Mouse (Mus musculus) forebrain, embryonic 16.5 days (tissue): Measurements from ENCODE around the gene Dnah2. TPM values are rescaled to one million over a fixed set of nuclear protein-coding genes. Genes with fewer than 3 reads are reported as not detected.

Experiments used
- ATAC-seq: fragments of 200-750 bp; cut with Nextera tagmentation; 2 replicates; pipeline ENCODE4 v1.8.0; 2017; ENCODE audit warnings: mild to moderate bottlenecking, moderate library complexity
- H3K27ac ChIP-seq: fragments of 300-500 bp; sonication (generic); 2 replicates; pipeline ENCODE4 v1.5.1; 2014; ENCODE audit warnings: low read length, control low read depth
- H3K27me3 ChIP-seq: fragments of 300-500 bp; sonication (generic); replicated peaks from 2 replicates; pipeline ENCODE4 v1.6.1; 2014; ENCODE audit warnings: low read length; ENCODE audit not compliant: control insufficient read depth, insufficient read depth
- H3K36me3 ChIP-seq: fragments of 300-500 bp; sonication (generic); 2 replicates; pipeline ENCODE4 v1.6.1; 2014; ENCODE audit not compliant: control insufficient read depth, insufficient read depth
- H3K4me1 ChIP-seq: fragments of 300-500 bp; sonication (generic); replicated peaks from 2 replicates; pipeline ENCODE4 v1.6.1; 2014; ENCODE audit warnings: low read length; ENCODE audit not compliant: control insufficient read depth, insufficient read depth
- H3K4me2 ChIP-seq: fragments of 300-500 bp; sonication (generic); 2 replicates; pipeline ENCODE4 v1.6.1; 2014; ENCODE audit warnings: mild to moderate bottlenecking, low read length, control low read depth
- H3K4me3 ChIP-seq: fragments of 300-500 bp; sonication (generic); replicated peaks from 2 replicates; pipeline ENCODE4 v1.5.1; 2014; ENCODE audit warnings: mild to moderate bottlenecking, low read length, control low read depth
- H3K9ac ChIP-seq: fragments of 300-500 bp; sonication (generic); replicated peaks from 2 replicates; pipeline ENCODE4 v1.6.1; 2014; ENCODE audit warnings: low read depth, low read length, control low read depth
- H3K9me3 ChIP-seq: fragments of 300-500 bp; sonication (generic); 2 replicates; pipeline ENCODE4 v1.6.1; 2016; ENCODE audit warnings: low read length; ENCODE audit not compliant: control insufficient read depth
- WGBS: fragments of 180-500 bp; shearing (Covaris S2); extraction: QIAGEN DNeasy Blood & Tissue Kit; methylation state at CpG from one replicate; pipeline ENCODE4 v1.1.7; 2014; 5-methylcytosine and 5-hydroxymethylcytosine counted together
- polyA plus RNA-seq: library from polyadenylated mRNA; unstranded; fragments of >200 nt; fragmentation: Nextera tagmentation; extraction: Ambion mirVana; gene quantifications from 2 replicates; pipeline ENCODE4 v1.2.1, GENCODE M21; 2015

Dnah2 gene
- polyA plus RNA-seq, 1 experiment from 2014 or later: 3.7 TPM

- H3K36me3 ChIP-seq: peaks cover 6% of the 10 kb centered on the region; the same call in 1 of the 2 replicates
- no peaks in the 10 kb centered on the region for H3K27me3 ChIP-seq
- H3K4me1 ChIP-seq: peaks cover 9% of the 10 kb centered on the region
- H3K4me3 ChIP-seq: no peak overlapping the region
- H3K4me2 ChIP-seq: no peak overlapping the region
- no peak for ATAC-seq
- no peak overlapping the region for H3K9ac ChIP-seq
- no peaks in the 10 kb centered on the region for H3K9me3 ChIP-seq
- WGBS: 85% methylated on average over 7 of the region's 7 CpGs
- H3K27ac ChIP-seq: no peak overlapping the region
Observed at GRCm38 (mm10) chr11:69584008-69584407, 35.1 kb upstream of the Dnah2 start.

- no peak overlapping the region for H3K9ac ChIP-seq
- no peak overlapping the region for H3K27ac ChIP-seq
- 58% methylated on average over 9 of the region's 9 CpGs for WGBS
- peak overlapping the region; percentile 82 for H3K4me2 ChIP-seq
- H3K27me3 ChIP-seq: no peaks in the 10 kb centered on the region
- no peak for ATAC-seq
- no peaks in the 10 kb centered on the region for H3K36me3 ChIP-seq
- peak overlapping the region; percentile 65; the same call in 1 of the 2 replicates for H3K4me3 ChIP-seq
- H3K9me3 ChIP-seq: no peaks in the 10 kb centered on the region
- peaks cover 23% of the 10 kb centered on the region for H3K4me1 ChIP-seq
Observed at GRCm38 (mm10) chr11:69582230-69582805, 33.4 kb upstream of the Dnah2 start.

- WGBS: under 1% methylated on average over 8 of the region's 8 CpGs
- H3K4me3 ChIP-seq: peak overlapping the region; percentile 65
- H3K4me1 ChIP-seq: peaks cover 28% of the 10 kb centered on the region
- no peaks in the 10 kb centered on the region for H3K36me3 ChIP-seq
- peak overlapping the region; percentile 94 for H3K27ac ChIP-seq
- ATAC-seq: no peak
- no peaks in the 10 kb centered on the region for H3K9me3 ChIP-seq
- H3K27me3 ChIP-seq: no peaks in the 10 kb centered on the region
- peak overlapping the region; percentile 82 for H3K4me2 ChIP-seq
- H3K9ac ChIP-seq: peak overlapping the region; percentile 68
Observed at GRCm38 (mm10) chr11:69581814-69582213, 32.9 kb upstream of the Dnah2 start.

GRCm38 (mm10) chr11:69581147-69581688 lies 32.3 kb upstream of the Dnah2 start:
- peak; percentile 85 for ATAC-seq
- H3K27me3 ChIP-seq: no peaks in the 10 kb centered on the region
- peaks cover 33% of the 10 kb centered on the region for H3K4me1 ChIP-seq
- H3K9me3 ChIP-seq: no peaks in the 10 kb centered on the region
- WGBS: under 1% methylated on average over 36 of the region's 36 CpGs
- H3K9ac ChIP-seq: peak overlapping the region; percentile 68
- peak overlapping the region; percentile 94 for H3K27ac ChIP-seq
- peak overlapping the region; percentile 65 for H3K4me3 ChIP-seq
- H3K36me3 ChIP-seq: no peaks in the 10 kb centered on the region
- H3K4me2 ChIP-seq: peak overlapping the region; percentile 82

GRCm38 (mm10) chr11:69580572-69581146 lies 31.7 kb upstream of the Dnah2 start:
- no peaks in the 10 kb centered on the region for H3K36me3 ChIP-seq
- no peak for ATAC-seq
- H3K4me2 ChIP-seq: peak overlapping the region; percentile 66
- H3K27me3 ChIP-seq: no peaks in the 10 kb centered on the region
- H3K27ac ChIP-seq: peak overlapping the region; percentile 94
- under 1% methylated on average over 25 of the region's 25 CpGs for WGBS
- H3K9ac ChIP-seq: peak overlapping the region; percentile 68
- peak overlapping the region; percentile 65 for H3K4me3 ChIP-seq
- no peaks in the 10 kb centered on the region for H3K9me3 ChIP-seq
- H3K4me1 ChIP-seq: peaks cover 36% of the 10 kb centered on the region

- no peaks in the 10 kb centered on the region for H3K36me3 ChIP-seq
- H3K4me3 ChIP-seq: peak within 1 kb of the TSS; percentile 81
- peak; percentile 65 for ATAC-seq
- no peaks in the 10 kb centered on the region for H3K9me3 ChIP-seq
- WGBS: 0% methylated on average over 13 of the region's 13 CpGs
- H3K4me1 ChIP-seq: peaks cover 36% of the 10 kb centered on the region
- peak within 1 kb of the TSS; percentile 94 for H3K27ac ChIP-seq
- H3K27me3 ChIP-seq: no peaks in the 10 kb centered on the region
- peak within 1 kb of the TSS; percentile 88 for H3K4me2 ChIP-seq
- H3K9ac ChIP-seq: peak within 1 kb of the TSS; percentile 81
Observed at GRCm38 (mm10) chr11:69580091-69580514, 31.2 kb upstream of the Dnah2 start, which contains the start of the genes Wrap53 and Trp53. TSS of gene Wrap53 (minus strand) at chr11:69580255. TSS of gene Trp53 (plus strand) at chr11:69580359.

GRCm38 (mm10) chr11:69579128-69580017 lies 30.5 kb upstream of the Dnah2 start:
- H3K4me3 ChIP-seq: peak overlapping the region; percentile 81
- WGBS: 1% methylated on average over 39 of the region's 39 CpGs
- peak overlapping the region; percentile 88 for H3K4me2 ChIP-seq
- H3K27me3 ChIP-seq: no peaks in the 10 kb centered on the region
- peak; percentile 91 for ATAC-seq
- no peaks in the 10 kb centered on the region for H3K9me3 ChIP-seq
- no peaks in the 10 kb centered on the region for H3K36me3 ChIP-seq
- peak overlapping the region; percentile 81 for H3K9ac ChIP-seq
- peaks cover 36% of the 10 kb centered on the region for H3K4me1 ChIP-seq
- H3K27ac ChIP-seq: peak overlapping the region; percentile 94

- no peaks in the 10 kb centered on the region for H3K9me3 ChIP-seq
- no peak overlapping the region for H3K27ac ChIP-seq
- H3K36me3 ChIP-seq: no peaks in the 10 kb centered on the region
- H3K27me3 ChIP-seq: no peaks in the 10 kb centered on the region
- peak overlapping the region; percentile 81 for H3K9ac ChIP-seq
- WGBS: 11% methylated on average over 15 of the region's 15 CpGs
- peak overlapping the region; percentile 88 for H3K4me2 ChIP-seq
- peak overlapping the region; percentile 81 for H3K4me3 ChIP-seq
- no peak for ATAC-seq
- peaks cover 36% of the 10 kb centered on the region for H3K4me1 ChIP-seq
Observed at GRCm38 (mm10) chr11:69578301-69578700, 29.4 kb upstream of the Dnah2 start.

- H3K27me3 ChIP-seq: no peaks in the 10 kb centered on the region
- no peaks in the 10 kb centered on the region for H3K36me3 ChIP-seq
- H3K4me2 ChIP-seq: no peak overlapping the region
- H3K4me1 ChIP-seq: peaks cover 27% of the 10 kb centered on the region
- H3K9me3 ChIP-seq: no peaks in the 10 kb centered on the region
- no peak overlapping the region for H3K4me3 ChIP-seq
- 74% methylated on average over 5 of the region's 5 CpGs for WGBS
- H3K27ac ChIP-seq: no peak overlapping the region
- H3K9ac ChIP-seq: no peak overlapping the region
- ATAC-seq: no peak
Observed at GRCm38 (mm10) chr11:69576307-69576706, 27.4 kb upstream of the Dnah2 start.
